Mouse (Mus musculus) lung, adult 2 months (tissue): Measurements from ENCODE around the gene Eif1ad. TPM values are rescaled to one million over a fixed set of nuclear protein-coding genes. Genes with fewer than 3 reads are reported as not detected.
"Not testable (repeated sequence)": the region's sequence is repeated elsewhere in the genome, so short reads cannot be mapped to it uniquely, and the experiment has no call there.

Source experiments
- DNase-seq: peaks from one replicate; pipeline ENCODE4 v3.0.0; 2022
- H3K4me1 ChIP-seq: fragments of 200-500 bp; 2 replicates; pipeline ENCODE4 v1.6.1; 2011; ENCODE audit warnings: low read length; ENCODE audit not compliant: control insufficient read depth, insufficient read depth
- H3K4me3 ChIP-seq: fragments of 200-500 bp; replicated peaks from 2 replicates; pipeline ENCODE3; 2011; ENCODE audit warnings: low read depth, mild to moderate bottlenecking, control low read depth, low read length; ENCODE audit errors: extremely low read depth
- CTCF ChIP-seq: fragments of 200-500 bp; IDR thresholded peaks from 2 replicates; pipeline ENCODE4 v1.5.1; 2011; ENCODE audit warnings: mild to moderate bottlenecking, low read length, control low read depth; ENCODE audit not compliant: insufficient read depth
- POLR2A ChIP-seq: fragments of 200-500 bp; IDR thresholded peaks from 2 replicates; pipeline ENCODE4 v1.6.1; 2011; ENCODE audit warnings: low read depth, mild to moderate bottlenecking, control low read depth, low read length, borderline replicate concordance; ENCODE audit errors: extremely low read depth
- WGBS: fragments of 180-500 bp; shearing (Covaris S2); methylation state at CpG from one replicate; pipeline ENCODE4 v1.1.7; 2018; 5-methylcytosine and 5-hydroxymethylcytosine counted together
- polyA plus RNA-seq: library from polyadenylated mRNA; depleted of rRNA; stranded (reverse); fragments of >200 nt; gene quantifications from 2 replicates; pipeline ENCODE4 v1.2.3, GENCODE M21; 2012

The Eif1ad gene
- polyA plus RNA-seq, 1 experiment = 21.4 TPM

DNA sequence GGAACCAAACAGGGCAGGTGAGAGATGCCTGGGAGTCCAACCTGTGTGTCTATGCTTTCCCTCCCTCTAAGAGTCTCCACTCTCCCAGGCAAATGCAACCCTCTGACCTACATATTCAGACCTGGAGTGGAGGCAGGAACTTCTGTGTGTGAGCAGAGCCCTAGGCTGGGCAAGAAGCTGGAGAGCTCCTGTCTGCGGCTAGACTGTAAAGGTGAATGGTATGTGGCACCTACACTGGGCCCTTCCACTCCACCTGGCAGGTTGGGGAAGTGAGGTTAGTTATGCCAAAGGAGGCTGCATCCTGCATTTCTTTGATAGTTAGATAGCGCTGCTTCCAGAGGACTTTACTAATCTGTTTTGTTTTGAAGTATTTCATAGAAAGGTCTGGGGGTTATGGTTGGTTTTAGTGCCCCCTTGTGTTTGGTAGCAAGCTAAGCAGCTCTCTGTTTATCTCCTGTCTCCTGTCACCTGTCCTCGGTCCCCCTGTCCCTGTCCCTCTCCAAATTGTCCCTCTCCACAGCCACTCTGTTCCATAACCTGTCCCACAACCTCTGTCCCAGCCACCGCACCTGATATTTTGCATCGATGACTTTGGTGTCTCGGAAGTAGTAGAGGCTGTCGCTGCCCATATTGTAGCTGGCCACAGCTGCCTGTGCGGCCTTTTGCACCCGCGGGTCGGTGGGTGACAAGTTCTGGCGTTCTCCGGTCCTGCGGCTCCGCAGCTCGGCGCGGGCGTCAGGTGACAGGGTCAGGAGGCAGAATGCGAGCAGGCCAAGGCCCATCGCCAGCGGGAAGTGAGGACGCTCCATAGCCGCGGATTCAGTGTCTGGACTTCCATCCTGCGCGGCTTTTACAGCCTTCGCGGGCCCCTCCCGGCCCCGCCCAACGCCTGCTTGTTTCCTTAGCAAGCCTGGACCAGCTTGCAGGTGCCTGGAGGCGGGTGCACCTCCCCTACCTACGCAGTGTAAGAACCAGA, 17.7 kb upstream of the Eif1ad start:
- DNase-seq = peak; percentile 20
- WGBS = 4% methylated on average over 34 of the region's 34 CpGs
- TF ChIP-seq POLR2A (no peak), CTCF (peak; percentile 10; the same call in 1 of the 2 replicates)
- Histone ChIP-seq H3K4me1 (no peaks in the 10 kb centered on the region), H3K4me3 (peak overlapping the region; percentile 23)

DNA sequence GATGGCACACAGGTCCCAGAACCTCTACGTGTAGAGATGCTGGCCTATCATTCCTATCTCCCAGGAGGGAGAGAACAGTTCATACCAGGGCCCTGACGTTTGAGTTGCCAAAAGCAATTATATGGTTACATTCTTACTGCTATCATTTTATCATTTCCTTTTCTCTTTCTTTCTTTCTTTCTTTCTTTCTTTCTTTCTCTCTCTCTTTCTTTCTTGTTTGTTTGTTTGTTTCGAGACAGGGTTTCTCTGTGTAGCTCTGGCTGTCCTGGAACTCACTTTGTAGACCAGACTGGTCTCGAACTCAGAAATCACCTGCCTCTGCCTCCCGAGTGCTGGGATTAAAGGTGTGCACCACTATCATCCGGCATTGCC, 17.1 kb upstream of the Eif1ad start, which contains the start of gene Cst6:
TSS of gene Cst6 (minus strand) at position 73 of the 372 bp plus-strand sequence.
- H3K4me1 ChIP-seq, DNase-seq: not testable (repeated sequence)
- WGBS = 69% methylated on average over 6 of the region's 6 CpGs
- H3K4me3 ChIP-seq = peak within 1 kb of the TSS; percentile 23

DNA sequence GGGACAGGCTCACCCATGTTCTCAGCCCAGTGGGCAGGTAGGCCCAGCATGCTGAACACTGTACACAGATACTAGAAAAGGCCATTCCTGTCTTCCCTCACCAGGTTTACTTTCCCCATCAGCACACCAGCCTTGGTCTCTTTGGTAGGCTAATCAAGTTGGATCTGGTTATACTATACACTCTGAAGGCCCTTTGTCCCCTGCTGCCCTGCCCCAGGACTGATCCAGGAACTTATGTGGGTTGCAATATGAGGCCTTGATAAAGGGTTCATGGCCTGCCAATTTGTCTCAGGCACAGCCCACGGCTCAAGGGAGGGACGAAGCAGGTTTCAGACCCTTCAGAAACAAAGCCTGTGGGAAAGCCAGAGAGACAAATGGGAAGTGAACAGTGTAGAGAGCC, 12.9 kb upstream of the Eif1ad start:
- Histone ChIP-seq H3K4me3 (no peak overlapping the region), H3K4me1 (no peaks in the 10 kb centered on the region)
- DNase-seq = no peak
- 85% methylated on average over 2 of the region's 2 CpGs for WGBS
- TF ChIP-seq CTCF (no peak), POLR2A (no peak)

DNA sequence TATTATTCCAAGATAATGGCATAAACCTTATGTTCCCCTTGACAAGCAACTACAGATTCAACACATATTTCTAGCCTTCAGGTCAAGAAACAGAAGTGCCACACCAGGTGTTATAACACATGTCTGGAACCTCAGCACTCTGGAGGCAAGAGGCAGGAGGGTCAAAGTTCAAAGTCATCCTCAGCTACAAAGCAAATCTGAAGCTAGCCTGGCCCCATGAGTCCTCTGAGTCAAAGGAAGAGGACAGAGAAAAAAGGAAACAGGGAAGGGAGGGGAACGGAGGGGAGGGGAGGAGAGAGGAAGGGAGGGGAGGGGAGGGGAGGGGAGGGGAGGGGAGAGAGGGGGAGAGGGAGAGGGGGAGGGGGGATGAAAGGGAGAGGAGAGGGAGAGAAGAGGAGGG, 10.5 kb upstream of the Eif1ad start:
- WGBS = no CpG with 5 or more reads among the region's 1 CpGs
- no peaks in the 10 kb centered on the region for H3K4me1 ChIP-seq
- no peak for TF ChIP-seq CTCF
- no peak for TF ChIP-seq POLR2A
- DNase-seq = no peak
- H3K4me3 ChIP-seq = no peak overlapping the region

DNA sequence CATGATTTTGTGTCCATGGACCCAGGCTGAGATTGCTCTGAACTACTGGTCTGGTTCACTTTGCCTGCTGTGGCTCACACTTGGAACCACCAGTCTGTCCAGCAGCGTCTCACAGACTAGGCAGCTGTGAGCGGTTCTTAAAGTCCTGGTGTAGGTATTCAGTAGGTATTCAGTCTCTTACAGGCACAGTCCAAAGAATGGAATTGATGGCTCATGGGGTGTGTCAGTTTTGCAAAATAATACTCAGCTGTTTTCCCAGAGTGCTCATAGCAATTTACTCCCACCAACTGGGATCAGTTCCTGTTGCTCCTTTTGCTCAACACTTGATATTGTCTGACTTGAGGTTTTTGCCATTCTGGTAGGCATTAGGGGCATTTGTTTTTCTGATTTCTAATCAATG, 4.4 kb upstream of the Eif1ad start:
- TF ChIP-seq CTCF = no peak
- no peak for TF ChIP-seq POLR2A
- no peak overlapping the region for H3K4me3 ChIP-seq
- 86% methylated on average over 2 of the region's 2 CpGs for WGBS
- peaks cover 4% of the 10 kb centered on the region; the same call in 1 of the 2 replicates for H3K4me1 ChIP-seq
- DNase-seq = no peak

DNA sequence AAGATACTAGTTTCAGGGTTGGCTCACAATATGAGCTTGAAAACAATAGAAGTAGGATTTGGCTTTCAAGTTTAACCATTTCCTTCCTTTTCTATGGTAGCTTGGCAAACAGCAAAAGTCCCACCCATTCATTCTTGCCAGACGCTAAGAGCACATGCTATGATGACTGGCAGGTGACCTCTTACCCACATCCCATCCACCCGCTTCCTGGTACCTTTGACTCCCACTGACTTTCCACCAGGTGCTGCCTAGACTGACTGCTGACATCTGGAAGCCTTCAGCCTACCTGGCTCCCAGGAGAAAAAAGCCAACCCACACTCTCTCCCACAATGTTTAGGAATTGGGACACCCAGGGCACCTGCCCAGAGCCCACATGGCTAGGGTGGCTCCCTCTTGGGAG, 2.4 kb upstream of the Eif1ad start:
- TF ChIP-seq POLR2A (no peak), CTCF (no peak)
- Histone ChIP-seq H3K4me3 (no peak overlapping the region), H3K4me1 (peaks cover 10% of the 10 kb centered on the region; the same call in 1 of the 2 replicates)
- WGBS = 44% methylated on average over 2 of the region's 2 CpGs
- no peak for DNase-seq

DNA sequence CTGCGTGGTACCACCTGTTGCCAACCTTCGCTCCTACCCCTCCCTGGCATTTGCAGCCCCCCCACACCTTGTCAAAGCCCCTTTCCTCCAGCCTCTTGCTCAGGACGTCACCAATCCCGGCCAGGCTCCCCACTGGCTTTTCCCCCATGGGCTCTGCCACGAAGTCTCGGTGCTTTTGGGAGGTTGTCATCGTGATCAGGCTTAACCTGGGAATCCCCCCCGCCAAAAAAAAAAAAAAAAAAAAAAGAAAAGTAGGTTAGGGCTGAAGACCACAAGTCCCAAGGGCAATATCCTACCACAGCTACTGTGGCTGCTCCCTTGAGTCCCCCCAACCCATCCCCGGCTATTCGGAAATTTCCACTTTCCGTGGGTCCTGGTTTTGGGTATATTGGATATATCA, 790 bp upstream of the Eif1ad start:
- WGBS = 15% methylated on average over 11 of the region's 11 CpGs
- no peak for TF ChIP-seq CTCF
- no peak for TF ChIP-seq POLR2A
- Histone ChIP-seq H3K4me1 (peaks cover 10% of the 10 kb centered on the region; the same call in 1 of the 2 replicates), H3K4me3 (peak overlapping the region; percentile 54)
- no peak for DNase-seq

DNA sequence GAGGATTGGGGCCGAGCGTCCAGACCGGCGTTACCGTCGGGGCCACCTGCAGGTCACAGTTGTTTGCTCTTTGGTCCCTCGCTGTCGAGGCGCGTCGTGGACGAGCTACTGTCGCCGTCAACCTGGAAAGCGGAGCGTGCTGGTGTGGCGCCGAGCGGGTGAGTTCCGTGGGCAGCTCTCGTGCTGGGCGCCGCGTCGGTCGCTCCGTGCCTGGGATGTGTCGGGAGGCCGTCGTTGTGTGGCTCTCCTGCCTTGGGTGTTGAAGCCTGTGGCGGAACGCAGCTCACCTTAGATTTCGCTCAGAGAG, 465 bp downstream of the Eif1ad start, which contains the start of gene Banf1:
TSS of gene Banf1 (minus strand) at position 116 of the 307 bp plus-strand sequence.
- no peak for DNase-seq
- Histone ChIP-seq H3K4me3 (peak within 1 kb of the TSS; percentile 88), H3K4me1 (peaks cover 10% of the 10 kb centered on the region; the same call in 1 of the 2 replicates)
- under 1% methylated on average over 33 of the region's 33 CpGs for WGBS
- no peak for TF ChIP-seq CTCF
- no peak for TF ChIP-seq POLR2A

DNA sequence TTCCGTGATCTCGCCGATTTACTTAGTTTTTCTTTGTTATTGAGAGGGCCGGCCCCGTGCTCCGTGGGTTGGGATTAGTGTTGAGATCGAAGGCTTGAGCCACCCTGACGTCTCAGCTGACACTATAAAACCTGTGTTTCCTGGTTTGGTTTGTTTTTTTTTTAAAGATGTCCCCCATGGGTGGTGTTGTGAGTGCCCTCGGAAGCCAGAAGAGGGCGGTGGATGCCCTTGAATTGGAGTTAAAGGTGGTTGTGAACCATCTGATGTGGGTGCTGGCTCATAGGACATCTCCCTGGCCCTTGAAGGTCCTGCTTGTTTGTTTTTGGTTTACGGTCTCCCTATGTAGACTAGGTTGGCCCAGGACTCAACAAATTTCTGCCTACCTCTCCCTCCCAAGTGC, 914 bp downstream of the Eif1ad start:
- no peak for DNase-seq
- no peak for TF ChIP-seq CTCF
- no peak for TF ChIP-seq POLR2A
- H3K4me1 ChIP-seq = peaks cover 10% of the 10 kb centered on the region; the same call in 1 of the 2 replicates
- 8% methylated on average over 11 of the region's 11 CpGs for WGBS
- H3K4me3 ChIP-seq = peak overlapping the region; percentile 88

DNA sequence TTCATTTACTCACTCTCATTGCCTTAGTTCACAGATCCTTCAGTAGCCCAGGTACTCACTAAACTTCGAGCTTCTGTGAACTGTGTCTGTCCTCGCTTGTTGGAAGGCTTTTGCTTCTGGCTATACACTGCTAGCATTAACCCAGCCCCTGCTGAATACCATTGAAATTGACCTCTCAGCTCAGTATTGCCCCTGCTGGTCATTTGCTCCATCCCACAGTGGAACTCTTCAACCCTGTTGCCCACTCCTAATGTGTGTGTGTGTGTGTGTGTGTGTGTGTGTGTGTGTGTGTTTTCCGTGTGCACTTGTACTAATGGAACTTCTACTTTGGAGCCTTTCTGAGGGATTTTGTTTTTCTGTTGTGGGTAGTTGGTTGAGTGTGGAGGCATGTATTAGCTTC, 4.4 kb downstream of the Eif1ad start:
- WGBS = 78% methylated on average over 3 of the region's 3 CpGs
- H3K4me3 ChIP-seq = no peak overlapping the region
- peaks cover 6% of the 10 kb centered on the region; the same call in 1 of the 2 replicates for H3K4me1 ChIP-seq
- no peak for TF ChIP-seq POLR2A
- TF ChIP-seq CTCF = no peak
- no peak for DNase-seq
